Mouse (Mus musculus) embryonic facial prominence, embryonic 12.5 days (tissue): Measurements from ENCODE around the gene Eif2s2. TPM values are rescaled to one million over a fixed set of nuclear protein-coding genes. Genes with fewer than 3 reads are reported as not detected.

Experiments
- polyA plus RNA-seq: library from polyadenylated mRNA; unstranded; fragments of >200 nt; fragmentation: Nextera tagmentation; extraction: Ambion mirVana; gene quantifications from 2 replicates; pipeline ENCODE4 v1.2.1, GENCODE M21; 2016

The Eif2s2 gene
- polyA plus RNA-seq, 1 experiment from 2014 or later, result 117 TPM

Other genes starting within 250 kb of the Eif2s2 start
- gene Chmp4b, start 241.2 kb downstream of the Eif2s2 start, polyA plus RNA-seq, result 29.3 and 29.4 TPM in 2 replicates
- not detected in 2 replicates for gene Gm14214, start 122.9 kb downstream of the Eif2s2 start, polyA plus RNA-seq
- 47.6 and 57.5 TPM in 2 replicates for gene Raly, start 101.8 kb downstream of the Eif2s2 start, polyA plus RNA-seq
- 9.4 and 9.6 TPM in 2 replicates for gene a, start 101.5 kb downstream of the Eif2s2 start, polyA plus RNA-seq
- gene Gm14226, start 125.3 kb upstream of the Eif2s2 start, polyA plus RNA-seq, result 4.9 and 6.0 TPM in 2 replicates
- 74.6 and 82.1 TPM in 2 replicates for gene Ahcy, start 181.6 kb upstream of the Eif2s2 start, polyA plus RNA-seq
- 67.0 and 74.0 TPM in 2 replicates for gene Itch, start 240.6 kb upstream of the Eif2s2 start, polyA plus RNA-seq